Mouse (Mus musculus): ENCODE measurements around the gene Apold1.

DNA sequence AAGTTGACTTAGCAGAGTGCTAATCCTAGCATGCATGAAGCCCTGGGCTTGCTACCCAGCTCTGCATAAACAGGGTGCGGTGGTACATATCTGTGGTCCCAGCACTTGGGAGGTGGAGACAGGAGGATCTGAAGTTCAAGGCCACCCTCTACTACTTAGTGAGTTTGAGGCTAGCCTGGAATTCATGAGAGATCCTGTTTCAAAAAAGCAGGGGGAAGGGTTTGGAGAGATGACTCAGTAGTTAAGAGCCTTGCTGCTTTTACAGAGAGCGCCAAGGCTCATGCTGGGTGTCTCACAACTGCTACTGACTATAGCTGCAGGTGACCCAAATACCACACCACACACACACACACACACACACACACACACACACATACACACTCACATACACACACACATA lies 12.0 kb upstream of the Apold1 start:
- TF ChIP-seq CTCF (IDR thresholded peaks at IDR 0.05; ENCODE audit: low read depth, low read length) = no peak
- TF ChIP-seq POLR2A (IDR thresholded peaks at IDR 0.05; ENCODE audit: extremely low read depth, insufficient read depth, low read length) = no peak

Measured in liver, adult 2 months (tissue).